Mouse (Mus musculus): ENCODE results near the gene Lamc2. TPM values are rescaled to one million over a fixed set of nuclear protein-coding genes. Genes with fewer than 3 reads are reported as not detected.

Gene Lamc2
- polyA plus RNA-seq, 1 experiment, result 0.87 TPM

- Histone ChIP-seq H3K9me3 (no peaks in the 10 kb centered on the region), H3K4me1 (peaks cover 12% of the 10 kb centered on the region), H3K36me3 (replicated peaks; ENCODE audit: low read length) (no peaks in the 10 kb centered on the region), H3K4me3 (replicated peaks) (no peak overlapping the region), H3K27me3 (replicated peaks) (peaks cover 11% of the 10 kb centered on the region)
- no peak for TF ChIP-seq FLI1 (IDR thresholded peaks at IDR 0.05; ENCODE audit: low read length)
- no peak for TF ChIP-seq GATA1 (IDR thresholded peaks at IDR 0.05; ENCODE audit: borderline replicate concordance, low read length)
Observed at GRCm38 (mm10) chr1:153102296-153103185, 83.7 kb downstream of the Lamc2 start.

DNA sequence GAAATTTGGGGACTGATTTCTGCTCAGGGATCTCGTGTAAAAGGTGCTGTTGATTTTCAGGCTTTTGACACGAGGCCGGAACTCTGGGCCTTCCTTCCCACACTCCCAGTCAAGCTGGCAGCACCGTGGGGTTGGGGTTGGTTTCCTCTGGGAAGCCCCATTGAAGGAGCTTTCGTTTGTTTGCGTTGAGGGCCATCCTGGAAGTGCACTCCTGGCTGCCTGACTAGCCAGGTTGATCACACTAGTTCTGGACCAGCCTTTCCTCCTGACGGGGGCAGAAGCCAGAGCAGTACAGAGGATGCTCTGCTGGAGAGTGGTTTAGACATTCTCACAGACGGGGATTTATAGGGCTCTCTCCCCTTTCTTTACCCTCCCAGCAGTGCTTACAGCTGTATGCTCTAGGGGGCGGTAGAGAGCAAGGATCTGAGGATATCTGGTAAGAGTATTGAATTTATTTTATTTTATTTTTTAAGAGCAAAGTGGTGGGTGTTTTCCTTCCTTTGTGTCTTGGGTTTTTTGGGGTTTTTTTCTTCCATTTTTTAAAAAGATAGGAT is 84.8 kb downstream of the Lamc2 start:
- Histone ChIP-seq H3K4me1 (peaks cover 8% of the 10 kb centered on the region), H3K4me3 (replicated peaks) (peak overlapping the region; percentile 50), H3K9me3 (no peaks in the 10 kb centered on the region), H3K36me3 (replicated peaks; ENCODE audit: low read length) (no peaks in the 10 kb centered on the region), H3K27me3 (replicated peaks) (peaks cover 13% of the 10 kb centered on the region)
- no peak for TF ChIP-seq FLI1 (IDR thresholded peaks at IDR 0.05; ENCODE audit: low read length)
- TF ChIP-seq GATA1 (IDR thresholded peaks at IDR 0.05; ENCODE audit: borderline replicate concordance, low read length), result no peak

DNA sequence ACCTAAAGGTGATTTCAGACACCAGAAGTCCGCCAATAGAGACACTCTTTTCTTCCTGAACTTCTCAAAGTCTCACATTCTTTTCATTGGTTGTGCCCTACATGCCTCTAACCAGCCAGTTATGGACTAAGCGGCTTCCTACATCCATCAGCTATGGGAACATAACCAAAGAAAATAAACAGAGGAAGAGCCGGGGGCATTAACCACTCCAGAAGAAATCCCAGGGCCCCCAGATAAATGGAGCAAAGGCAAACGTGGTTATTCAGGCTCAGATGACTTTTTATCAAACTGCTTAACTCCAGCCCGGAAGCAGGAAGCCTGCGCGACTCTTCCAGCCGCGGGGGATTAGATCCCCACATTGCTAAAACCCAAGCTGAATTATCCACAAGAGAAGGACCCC is 85.3 kb downstream of the Lamc2 start:
- TF ChIP-seq GATA1 (IDR thresholded peaks at IDR 0.05; ENCODE audit: borderline replicate concordance, low read length) (no peak), FLI1 (IDR thresholded peaks at IDR 0.05; ENCODE audit: low read length) (no peak)
- peaks cover 8% of the 10 kb centered on the region for H3K4me1 ChIP-seq
- H3K27me3 ChIP-seq (replicated peaks), result peaks cover 15% of the 10 kb centered on the region
- no peaks in the 10 kb centered on the region for H3K9me3 ChIP-seq
- H3K4me3 ChIP-seq (replicated peaks), result no peak overlapping the region
- H3K36me3 ChIP-seq (replicated peaks; ENCODE audit: low read length), result no peaks in the 10 kb centered on the region

DNA sequence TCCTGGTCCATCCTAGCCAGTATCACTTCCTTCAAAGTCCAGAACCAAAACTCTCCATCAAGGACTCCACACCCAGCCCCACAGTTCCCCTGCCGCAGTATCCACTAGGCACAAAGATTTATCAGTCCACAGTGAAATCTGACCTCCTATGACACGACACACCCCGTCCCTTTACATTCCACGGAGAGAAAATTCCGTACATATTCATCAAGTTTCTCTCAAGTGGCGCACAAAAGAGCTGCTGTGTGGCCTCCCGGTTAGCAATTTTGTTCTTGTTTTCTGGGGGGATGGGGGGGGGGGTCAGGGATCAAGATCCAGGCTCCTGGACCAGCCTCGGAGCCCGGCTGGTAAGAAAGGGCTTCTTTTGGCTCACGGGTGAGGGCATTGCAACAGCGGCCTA is 87.7 kb downstream of the Lamc2 start:
- Histone ChIP-seq H3K27me3 (replicated peaks) (peaks cover 26% of the 10 kb centered on the region), H3K4me3 (replicated peaks) (no peak overlapping the region), H3K36me3 (replicated peaks; ENCODE audit: low read length) (no peaks in the 10 kb centered on the region), H3K4me1 (peaks cover 11% of the 10 kb centered on the region), H3K9me3 (no peaks in the 10 kb centered on the region)
- TF ChIP-seq GATA1 (IDR thresholded peaks at IDR 0.05; ENCODE audit: borderline replicate concordance, low read length) (no peak), FLI1 (IDR thresholded peaks at IDR 0.05; ENCODE audit: low read length) (no peak)

GRCm38 (mm10) chr1:153097017-153097675 is 89.1 kb downstream of the Lamc2 start:
- Histone ChIP-seq H3K4me3 (replicated peaks) (no peak overlapping the region), H3K36me3 (replicated peaks; ENCODE audit: low read length) (no peaks in the 10 kb centered on the region), H3K9me3 (no peaks in the 10 kb centered on the region), H3K4me1 (peaks cover 18% of the 10 kb centered on the region), H3K27me3 (replicated peaks) (peaks cover 29% of the 10 kb centered on the region)
- TF ChIP-seq FLI1 (IDR thresholded peaks at IDR 0.05; ENCODE audit: low read length), result no peak
- TF ChIP-seq GATA1 (IDR thresholded peaks at IDR 0.05; ENCODE audit: borderline replicate concordance, low read length), result no peak

DNA sequence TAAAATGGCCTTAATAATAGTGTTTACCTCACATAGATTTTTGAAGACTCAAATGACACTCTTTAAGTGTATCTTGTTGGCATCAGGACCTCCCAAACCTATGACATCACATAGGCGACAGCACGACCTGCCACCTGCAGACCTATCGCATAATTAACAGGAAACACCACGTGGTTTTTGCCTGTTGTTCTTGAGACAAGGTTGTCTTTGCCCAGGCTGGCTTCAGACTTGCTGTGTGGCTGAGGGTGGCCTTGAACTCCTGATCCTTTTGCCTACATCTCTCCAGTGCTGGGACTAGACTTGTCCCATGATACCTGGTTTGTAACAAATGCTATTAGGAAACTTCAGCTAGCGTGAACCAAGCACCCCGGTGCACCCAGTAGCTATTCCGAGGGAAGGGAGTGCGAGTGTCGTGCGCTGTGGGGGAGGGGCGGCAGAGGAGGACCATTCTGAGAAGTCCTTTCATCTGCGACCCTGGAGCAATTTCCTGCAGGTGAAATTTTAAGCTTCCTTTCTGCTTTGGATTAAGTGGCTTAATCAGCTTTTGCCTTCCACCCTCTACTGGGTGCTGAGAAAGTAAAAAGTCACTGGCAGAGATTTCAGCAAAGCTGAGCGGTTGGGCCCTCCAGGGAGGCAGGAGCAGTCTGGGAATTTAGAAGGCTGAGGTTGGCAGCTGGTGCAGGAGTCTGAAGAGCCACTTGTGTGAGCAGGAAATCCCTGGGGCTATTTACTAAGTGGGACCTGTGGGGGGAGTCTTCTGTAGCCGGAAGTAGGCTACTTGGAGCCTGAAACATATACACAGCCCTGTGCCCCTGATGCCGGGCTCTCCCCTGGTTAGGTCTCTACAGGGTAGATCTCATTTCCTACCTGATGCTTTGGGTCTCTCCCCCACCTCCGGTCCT is 90.2 kb downstream of the Lamc2 start:
- no peaks in the 10 kb centered on the region for H3K36me3 ChIP-seq (replicated peaks; ENCODE audit: low read length)
- peaks cover 24% of the 10 kb centered on the region for H3K4me1 ChIP-seq
- peaks cover 29% of the 10 kb centered on the region for H3K27me3 ChIP-seq (replicated peaks)
- H3K9me3 ChIP-seq, result no peaks in the 10 kb centered on the region
- no peak for TF ChIP-seq FLI1 (IDR thresholded peaks at IDR 0.05; ENCODE audit: low read length)
- TF ChIP-seq GATA1 (IDR thresholded peaks at IDR 0.05; ENCODE audit: borderline replicate concordance, low read length), result no peak
- H3K4me3 ChIP-seq (replicated peaks), result no peak overlapping the region

DNA sequence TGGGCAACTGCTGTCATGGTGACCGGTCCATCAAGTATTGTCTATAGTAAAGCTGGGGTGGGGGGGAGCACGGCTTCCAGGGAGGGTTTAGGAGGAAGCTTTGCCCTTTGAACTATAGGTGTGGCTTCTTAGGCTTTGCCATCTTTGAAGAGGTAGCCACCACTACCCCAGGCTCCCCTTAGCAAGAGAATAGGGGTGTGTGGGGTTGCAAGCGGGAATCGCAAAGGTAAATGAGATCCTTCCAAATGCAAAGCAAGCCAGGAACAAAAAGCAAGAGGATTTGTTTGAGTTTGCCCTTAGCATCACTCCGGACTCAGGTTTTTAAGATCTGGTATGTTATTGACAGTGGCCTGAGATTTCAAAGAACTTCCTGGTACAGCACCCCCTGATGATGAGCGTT is 90.9 kb downstream of the Lamc2 start:
- no peak overlapping the region for H3K4me3 ChIP-seq (replicated peaks)
- H3K36me3 ChIP-seq (replicated peaks; ENCODE audit: low read length), result no peaks in the 10 kb centered on the region
- H3K27me3 ChIP-seq (replicated peaks), result peaks cover 31% of the 10 kb centered on the region
- H3K4me1 ChIP-seq, result peaks cover 28% of the 10 kb centered on the region
- no peak for TF ChIP-seq FLI1 (IDR thresholded peaks at IDR 0.05; ENCODE audit: low read length)
- TF ChIP-seq GATA1 (IDR thresholded peaks at IDR 0.05; ENCODE audit: borderline replicate concordance, low read length), result no peak
- no peaks in the 10 kb centered on the region for H3K9me3 ChIP-seq

GRCm38 (mm10) chr1:153094226-153095076 is 91.8 kb downstream of the Lamc2 start:
- Histone ChIP-seq H3K4me3 (replicated peaks) (no peak overlapping the region), H3K27me3 (replicated peaks) (peaks cover 31% of the 10 kb centered on the region), H3K4me1 (peaks cover 37% of the 10 kb centered on the region), H3K9me3 (no peaks in the 10 kb centered on the region), H3K36me3 (replicated peaks; ENCODE audit: low read length) (no peaks in the 10 kb centered on the region)
- TF ChIP-seq GATA1 (IDR thresholded peaks at IDR 0.05; ENCODE audit: borderline replicate concordance, low read length) (no peak), FLI1 (IDR thresholded peaks at IDR 0.05; ENCODE audit: low read length) (no peak)

All from megakaryocyte, embryonic 14.5 days (primary cell).